26 mouse cellular contexts compared by ENCODE assay signal in genomic region chr4:89457861-89458260, GRCm38 (mm10).
DNase-seq lines count a peak whose midpoint lies in the region; ATAC-seq and TF ChIP-seq lines count a peak whose summit lies in the region.
"Had no signal": no experiment of that assay in that cellular context is flagged by ENCODE, and none has a peak within 500 bp of the region (broad histone marks: within the 10 kb centered on the region; RNA-seq: fewer than 3 reads in every experiment).

No protein-coding gene starts in this region.

- no peak overlapping the region for H3K9ac ChIP-seq in kidney, embryonic 16.5 days (replicated peaks; ENCODE audit: low read length)
- H3K9ac ChIP-seq: embryonic facial prominence, embryonic 12.5 days; embryonic facial prominence, embryonic 15.5 days; forebrain, embryonic 12.5 days; forebrain, embryonic 15.5 days; hindbrain, embryonic 12.5 days; hindbrain, embryonic 15.5 days had no signal

- H3K9me3 ChIP-seq in kidney, embryonic 16.5 days (ENCODE audit: low read length) = no peaks in the 10 kb centered on the region
- H3K9me3 ChIP-seq: embryonic facial prominence, embryonic 12.5 days; embryonic facial prominence, embryonic 15.5 days; forebrain, embryonic 12.5 days; forebrain, embryonic 15.5 days; hindbrain, embryonic 12.5 days; hindbrain, embryonic 15.5 days had no signal

- H3K4me3 ChIP-seq in embryonic fibroblast, embryonic 13.5 days (ENCODE audit: insufficient read depth, low read length) = no peak overlapping the region
- H3K4me3 ChIP-seq in kidney, embryonic 16.5 days (ENCODE audit: low read length) = no peak overlapping the region
- H3K4me3 ChIP-seq: embryonic facial prominence, embryonic 12.5 days; embryonic facial prominence, embryonic 15.5 days; erythroblast, embryonic 14.5 days; forebrain, embryonic 12.5 days; forebrain, embryonic 15.5 days; gastrocnemius, adult 2 months; hindbrain, embryonic 12.5 days; hindbrain, embryonic 15.5 days had no signal

- no peaks in the 10 kb centered on the region for H3K36me3 ChIP-seq in kidney, embryonic 16.5 days (ENCODE audit: insufficient read depth, low read length)
- H3K36me3 ChIP-seq: embryonic facial prominence, embryonic 12.5 days; embryonic facial prominence, embryonic 15.5 days; forebrain, embryonic 12.5 days; forebrain, embryonic 15.5 days; G1E; hindbrain, embryonic 12.5 days; hindbrain, embryonic 15.5 days had no signal

- intact Hi-C loops in left cerebral cortex, postnatal 36 days (cut with DNase I) = no loop called here
- intact Hi-C loops in left cerebral cortex, postnatal 14 days (cut with DNase I) = no loop called here

- no peak for TF ChIP-seq POLR2A in embryonic fibroblast, embryonic 13.5 days (IDR thresholded peaks at IDR 0.05; ENCODE audit: low read depth, low read length)

- WGBS in kidney, embryonic 16.5 days = 81% methylated on average over 2 of the region's 2 CpGs

- H3K4me1 ChIP-seq in embryonic fibroblast, embryonic 13.5 days (ENCODE audit: control insufficient read depth, insufficient read depth, low read length) = peaks cover 8% of the 10 kb centered on the region; the same call in 1 of the 2 replicates
- no peaks in the 10 kb centered on the region for H3K4me1 ChIP-seq in kidney, embryonic 16.5 days (ENCODE audit: insufficient read depth, low read length)
- H3K4me1 ChIP-seq: embryonic facial prominence, embryonic 12.5 days; embryonic facial prominence, embryonic 15.5 days; forebrain, embryonic 12.5 days; forebrain, embryonic 15.5 days; hindbrain, embryonic 12.5 days; hindbrain, embryonic 15.5 days had no signal

- peak; percentile 42; the same call in 1 of the 2 replicates for ATAC-seq in megakaryocyte progenitor cell, adult 5-6 weeks (replicated peaks; ENCODE audit: poor library complexity)
- ATAC-seq in kidney, embryonic 16.5 days (ENCODE audit: low FRiP score, low TSS enrichment) = no peak
- ATAC-seq: forebrain, embryonic 15.5 days had no signal

- peak; percentile 16 for DNase-seq in adrenal gland, adult 2 months
- DNase-seq in adrenal gland, postnatal 25 days = no peak
- peak; percentile 53 for DNase-seq in 416B (ENCODE audit: low read depth)
- DNase-seq in left cerebral cortex, postnatal 36 days (ENCODE audit: low spot score in 2 of 2) = no peak
- no peak for DNase-seq in left cerebral cortex, postnatal 14 days (ENCODE audit: low spot score in 2 of 2)
- DNase-seq: adrenal gland, adult 8-10 months; adrenal gland, postnatal 36 days; B cell, adult 2 months; cerebellum, adult 18-20 months; cerebellum, adult 9-10 months; cerebellum, postnatal 14 days; gastrocnemius, adult 2 months; gastrocnemius, postnatal 14 days had no signal

- H3K27me3 ChIP-seq in kidney, embryonic 16.5 days (ENCODE audit: insufficient read depth, low read length) = no peaks in the 10 kb centered on the region
- H3K27me3 ChIP-seq: CH12.LX; embryonic facial prominence, embryonic 12.5 days; embryonic facial prominence, embryonic 15.5 days; forebrain, embryonic 12.5 days; forebrain, embryonic 15.5 days; hindbrain, embryonic 12.5 days; hindbrain, embryonic 15.5 days had no signal

- H3K4me2 ChIP-seq in kidney, embryonic 16.5 days (replicated peaks; ENCODE audit: low read depth, low read length) = no peak overlapping the region
- H3K4me2 ChIP-seq: embryonic facial prominence, embryonic 12.5 days; embryonic facial prominence, embryonic 15.5 days; forebrain, embryonic 12.5 days; forebrain, embryonic 15.5 days; heart, embryonic 11.5 days; hindbrain, embryonic 12.5 days; hindbrain, embryonic 15.5 days had no signal

- no peak for TF ChIP-seq CTCF in embryonic fibroblast, embryonic 13.5 days (IDR thresholded peaks at IDR 0.05; ENCODE audit: borderline replicate concordance, insufficient read depth, low read length)

- peak overlapping the region; percentile 51; the same call in 1 of the 2 replicates for H3K27ac ChIP-seq in embryonic fibroblast, embryonic 13.5 days (ENCODE audit: insufficient read depth, low read length)
- H3K27ac ChIP-seq in kidney, embryonic 16.5 days (ENCODE audit: low read length) = no peak overlapping the region
- H3K27ac ChIP-seq: embryonic facial prominence, embryonic 12.5 days; embryonic facial prominence, embryonic 15.5 days; forebrain, embryonic 12.5 days; forebrain, embryonic 15.5 days; gastrocnemius, adult 2 months; hindbrain, embryonic 12.5 days; hindbrain, embryonic 15.5 days had no signal

Comparison
In these comparisons a context has a peak if more than half of its experiments do, and no peak if none do; other contexts are left out.
1. DNase-seq: peak in adrenal gland, adult 2 months (single experiment) and 416B (single experiment); none in adrenal gland, postnatal 25 days (single experiment), left cerebral cortex, postnatal 36 days (0 of 2) and left cerebral cortex, postnatal 14 days (0 of 2).